Mouse (Mus musculus) liver, embryonic 16.5 days (tissue): ENCODE data around the gene Klra6. TPM values are rescaled to one million over a fixed set of nuclear protein-coding genes. Genes with fewer than 3 reads are reported as not detected.
"Not testable (repeated sequence)": the region's sequence is repeated elsewhere in the genome, so short reads cannot be mapped to it uniquely, and the experiment has no call there.

ENCODE experiments used
- ATAC-seq: fragments of 200-750 bp; cut with Nextera tagmentation; 2 replicates; pipeline ENCODE4 v1.8.0; 2017; ENCODE audit warnings: low read depth, mild to moderate bottlenecking, moderate number of reproducible peaks, moderate library complexity
- H3K27ac ChIP-seq: fragments of 300-500 bp; sonication (generic); 2 replicates; pipeline ENCODE4 v1.5.1; 2014; ENCODE audit warnings: mild to moderate bottlenecking, low read length
- H3K27me3 ChIP-seq: fragments of 300-500 bp; sonication (generic); 2 replicates; pipeline ENCODE4 v1.6.1; 2014; ENCODE audit warnings: low read depth, low read length, mixed read lengths; ENCODE audit not compliant: control insufficient read depth, insufficient read depth
- H3K36me3 ChIP-seq: fragments of 300-500 bp; sonication (generic); 2 replicates; pipeline ENCODE4 v1.6.1; 2014; ENCODE audit warnings: mild to moderate bottlenecking; ENCODE audit not compliant: control insufficient read depth, insufficient read depth
- H3K4me1 ChIP-seq: fragments of 300-500 bp; sonication (generic); 2 replicates; pipeline ENCODE4 v1.6.1; 2014; ENCODE audit warnings: low read depth, low read length, mixed read lengths; ENCODE audit not compliant: control insufficient read depth
- H3K4me2 ChIP-seq: fragments of 300-500 bp; sonication (generic); 2 replicates; pipeline ENCODE4 v1.6.1; 2014; ENCODE audit warnings: low read depth, low read length, mixed read lengths
- H3K4me3 ChIP-seq: fragments of 300-500 bp; sonication (generic); 2 replicates; pipeline ENCODE4 v1.5.1; 2014; ENCODE audit warnings: low read depth, mild to moderate bottlenecking, low read length
- H3K9ac ChIP-seq: fragments of 300-500 bp; sonication (generic); 2 replicates; pipeline ENCODE4 v1.6.1; 2014; ENCODE audit warnings: low read depth, low read length
- H3K9me3 ChIP-seq: fragments of 300-500 bp; sonication (generic); replicated peaks from 2 replicates; pipeline ENCODE4 v1.6.1; 2016; ENCODE audit warnings: low read length; ENCODE audit not compliant: control insufficient read depth
- WGBS: fragments of 180-500 bp; shearing (Covaris S2); extraction: QIAGEN DNeasy Blood & Tissue Kit; methylation state at CpG from one replicate; pipeline ENCODE4 v1.1.7; 2014; ENCODE audit not compliant: insufficient replicate concordance; 5-methylcytosine and 5-hydroxymethylcytosine counted together
- polyA plus RNA-seq: library from polyadenylated mRNA; unstranded; fragments of >200 nt; fragmentation: Nextera tagmentation; extraction: Ambion mirVana; gene quantifications from 2 replicates; pipeline ENCODE4 v1.2.1, GENCODE M21; 2015

The Klra6 gene
- not detected in 2 replicates for polyA plus RNA-seq

DNA sequence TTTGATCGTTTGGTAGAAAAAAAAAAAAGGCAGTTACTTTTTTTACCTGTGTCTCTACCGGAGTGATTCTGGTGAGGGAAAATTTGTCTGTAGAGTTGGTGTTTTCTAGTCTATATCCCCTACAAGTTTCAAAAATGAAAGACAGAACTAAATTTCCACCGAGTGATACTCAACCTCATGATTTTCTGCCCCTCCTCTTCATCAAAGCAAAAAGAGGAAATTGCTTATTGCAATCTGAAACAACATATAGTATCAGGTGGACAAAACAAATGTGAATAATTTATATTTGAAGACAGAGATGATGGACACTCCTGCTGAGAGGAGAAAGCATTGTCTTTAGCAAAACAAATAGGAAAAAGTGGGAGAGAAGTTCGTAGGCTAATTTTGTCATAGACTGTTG lies at the start of gene Klra6:
Gene Klra6, minus strand, starts transcription at position 101 of the 400 bp plus-strand sequence.
- H3K27me3 ChIP-seq, result no peaks in the 10 kb centered on the region
- 46% methylated on average over 4 of the region's 4 CpGs for WGBS
- no peak within 1 kb of the TSS for H3K4me3 ChIP-seq
- no peak within 1 kb of the TSS for H3K4me2 ChIP-seq
- ATAC-seq, result no peak
- no peak within 1 kb of the TSS for H3K27ac ChIP-seq
- H3K36me3 ChIP-seq, result no peaks in the 10 kb centered on the region
- H3K9ac ChIP-seq, result no peak within 1 kb of the TSS
- H3K4me1 ChIP-seq, result no peaks in the 10 kb centered on the region
- no peaks in the 10 kb centered on the region for H3K9me3 ChIP-seq

DNA sequence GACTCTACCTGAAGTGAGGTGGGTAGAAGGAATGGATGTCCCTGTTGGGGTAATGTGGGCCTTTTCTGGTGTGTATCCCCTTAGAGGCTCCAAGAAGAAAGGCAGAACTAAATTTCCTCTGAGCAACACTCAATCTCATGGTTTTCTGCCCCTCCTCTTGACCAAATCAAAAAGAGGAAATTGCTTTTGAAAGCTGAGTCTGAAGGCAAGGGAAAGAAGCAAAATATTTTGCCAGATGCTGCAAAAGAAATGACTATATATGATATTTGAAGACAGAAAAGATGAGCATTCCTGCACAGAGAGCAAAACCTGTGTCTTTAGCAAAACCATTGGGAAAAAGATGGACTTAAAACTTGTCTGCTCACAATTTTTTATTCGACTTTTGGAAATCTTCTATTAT lies 40.4 kb upstream of the Klra6 start, which contains the start of gene Klra4:
Gene Klra4, minus strand, starts transcription at position 101 of the 400 bp plus-strand sequence.
- not testable (repeated sequence) for H3K27me3 ChIP-seq, H3K36me3 ChIP-seq, H3K9me3 ChIP-seq, H3K4me3 ChIP-seq, H3K4me2 ChIP-seq, H3K27ac ChIP-seq, ATAC-seq, H3K4me1 ChIP-seq, H3K9ac ChIP-seq
- 34% methylated on average over 1 of the region's 1 CpGs for WGBS

DNA sequence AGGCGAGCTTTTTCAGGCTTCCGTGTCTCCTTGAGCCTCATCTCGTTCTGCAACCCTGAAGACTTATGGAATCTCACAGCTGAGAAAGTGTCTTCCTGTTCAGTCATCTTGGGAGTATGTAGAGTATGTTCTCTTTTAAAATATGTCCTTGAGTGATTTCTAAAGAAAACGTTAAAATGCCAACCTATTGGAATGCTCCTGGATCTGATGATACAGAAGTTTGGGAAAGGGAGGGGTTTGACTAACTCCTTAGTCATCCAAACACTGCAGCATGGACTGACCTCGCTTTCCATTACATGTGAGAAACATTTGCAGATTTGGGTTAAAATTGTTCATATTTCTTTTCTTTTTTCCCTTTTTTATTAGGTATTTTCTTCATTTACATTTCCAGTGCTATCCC lies 38.4 kb upstream of the Klra6 start:
- 46% methylated on average over 5 of the region's 5 CpGs for WGBS
- ATAC-seq, result no peak
- H3K27me3 ChIP-seq, result no peaks in the 10 kb centered on the region
- no peak overlapping the region for H3K4me2 ChIP-seq
- H3K36me3 ChIP-seq, result no peaks in the 10 kb centered on the region
- no peak overlapping the region for H3K9ac ChIP-seq
- no peak overlapping the region for H3K4me3 ChIP-seq
- no peak overlapping the region for H3K27ac ChIP-seq
- no peaks in the 10 kb centered on the region for H3K9me3 ChIP-seq
- H3K4me1 ChIP-seq, result no peaks in the 10 kb centered on the region

DNA sequence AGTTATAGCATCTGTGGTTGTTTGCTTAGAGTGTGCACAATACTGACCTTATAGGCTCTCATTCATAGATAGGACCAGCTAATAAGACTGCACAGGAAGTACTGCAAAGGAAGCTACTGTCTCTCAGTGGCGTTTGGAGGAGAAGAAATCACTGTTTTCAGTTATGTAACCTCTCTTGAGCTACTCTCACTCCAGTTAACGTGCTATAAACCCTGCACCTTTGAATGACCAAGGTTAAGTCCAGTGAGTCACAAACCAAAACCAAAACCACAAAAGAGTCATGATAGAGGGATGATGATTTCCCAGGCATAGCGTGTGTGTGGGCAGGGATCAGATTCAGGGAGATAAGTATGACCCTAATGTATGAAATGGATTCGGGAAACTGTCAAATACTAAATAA lies 8.4 kb upstream of the Klra6 start:
- not testable (repeated sequence) for H3K4me3 ChIP-seq, H3K27me3 ChIP-seq, H3K27ac ChIP-seq, H3K4me1 ChIP-seq, H3K9me3 ChIP-seq, H3K4me2 ChIP-seq, H3K36me3 ChIP-seq, H3K9ac ChIP-seq, ATAC-seq
- 33% methylated on average over 4 of the region's 4 CpGs for WGBS

DNA sequence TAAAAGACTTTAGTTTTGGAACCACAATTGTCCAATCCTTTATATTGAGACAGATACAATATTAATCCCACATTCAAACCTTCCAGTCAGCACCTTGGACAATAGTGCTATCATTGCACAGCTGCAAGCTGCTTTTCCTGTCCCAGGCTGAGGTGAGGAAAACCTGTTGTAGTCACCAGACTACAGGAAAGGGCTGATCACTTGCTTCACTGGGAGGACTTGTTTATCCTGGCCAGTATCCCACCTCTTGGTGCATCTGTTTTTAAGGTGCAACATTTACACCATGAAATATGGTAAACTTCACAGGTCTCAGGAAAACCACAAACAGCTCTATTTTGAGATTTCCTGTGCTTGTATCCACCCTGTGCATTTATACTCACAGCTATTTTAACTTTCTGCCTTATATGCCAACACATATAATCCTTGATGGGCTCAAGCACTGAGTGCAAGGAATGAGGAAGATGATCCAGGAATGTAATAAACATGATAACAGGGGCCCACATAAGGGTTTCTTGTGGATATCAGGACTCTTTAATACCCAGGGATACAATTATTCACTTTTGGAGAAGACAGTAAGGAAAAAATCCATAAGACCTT lies 4.8 kb upstream of the Klra6 start:
- not testable (repeated sequence) for H3K4me3 ChIP-seq, H3K36me3 ChIP-seq, H3K4me2 ChIP-seq, ATAC-seq, H3K9me3 ChIP-seq, H3K4me1 ChIP-seq, H3K9ac ChIP-seq, H3K27me3 ChIP-seq, H3K27ac ChIP-seq

Other genes starting within 250 kb of the Klra6 start
- not detected in 2 replicates for gene Gm156, start 242.7 kb downstream of the Klra6 start, polyA plus RNA-seq
- gene Gm17631, start 164.3 kb downstream of the Klra6 start, polyA plus RNA-seq, result not detected in 2 replicates
- gene Klra17, start 150.3 kb downstream of the Klra6 start, polyA plus RNA-seq, result 0.37 and 0.38 TPM in 2 replicates
- gene Klra5, start 109.3 kb downstream of the Klra6 start, polyA plus RNA-seq, result 0.12 and 0.22 TPM in 2 replicates
- gene Klra4, start 40.3 kb upstream of the Klra6 start, polyA plus RNA-seq, result not detected in 2 replicates
- not detected in 2 replicates for gene Klra8, start 102.9 kb upstream of the Klra6 start, polyA plus RNA-seq
- not detected in 2 replicates for gene Klra9, start 166.2 kb upstream of the Klra6 start, polyA plus RNA-seq
- gene Klra7, start 206.4 kb upstream of the Klra6 start, polyA plus RNA-seq, result not detected in 2 replicates